Mouse (Mus musculus) neural tube, embryonic 14.5 days (tissue): ENCODE results near the gene Cdc42se2. TPM values are rescaled to one million over a fixed set of nuclear protein-coding genes. Genes with fewer than 3 reads are reported as not detected.

Experiments
- ATAC-seq: fragments of 200-750 bp; cut with Nextera tagmentation; 2 replicates; pipeline ENCODE4 v1.8.0; 2017; ENCODE audit warnings: low read depth, mild to moderate bottlenecking, moderate TSS enrichment, moderate library complexity
- H3K27ac ChIP-seq: fragments of 300-500 bp; sonication (generic); 2 replicates; pipeline ENCODE4 v1.5.1; 2014; ENCODE audit warnings: low read depth, mild to moderate bottlenecking, control low read depth, low read length, moderate library complexity, mixed read lengths
- H3K27me3 ChIP-seq: fragments of 300-500 bp; sonication (generic); 2 replicates; pipeline ENCODE4 v1.6.1; 2014; ENCODE audit warnings: low read length; ENCODE audit not compliant: control insufficient read depth, insufficient read depth
- H3K36me3 ChIP-seq: fragments of 300-500 bp; sonication (generic); 2 replicates; pipeline ENCODE4 v1.6.1; 2014; ENCODE audit warnings: low read length, mixed read lengths; ENCODE audit not compliant: control insufficient read depth, insufficient read depth
- H3K4me1 ChIP-seq: fragments of 300-500 bp; sonication (generic); 2 replicates; pipeline ENCODE4 v1.6.1; 2014; ENCODE audit warnings: low read length; ENCODE audit not compliant: control insufficient read depth, insufficient read depth
- H3K4me2 ChIP-seq: fragments of 300-500 bp; sonication (generic); 2 replicates; pipeline ENCODE4 v1.6.1; 2014; ENCODE audit warnings: mild to moderate bottlenecking, low read depth, low read length, control low read depth
- H3K4me3 ChIP-seq: fragments of 300-500 bp; sonication (generic); 2 replicates; pipeline ENCODE4 v1.5.1; 2014; ENCODE audit warnings: low read depth, low read length, control low read depth, mixed read lengths
- H3K9ac ChIP-seq: fragments of 300-500 bp; sonication (generic); replicated peaks from 2 replicates; pipeline ENCODE4 v1.6.1; 2014; ENCODE audit warnings: low read depth, mild to moderate bottlenecking, control low read depth, low read length, mixed read lengths
- H3K9me3 ChIP-seq: fragments of 300-500 bp; sonication (generic); 2 replicates; pipeline ENCODE4 v1.6.1; 2016; ENCODE audit warnings: low read length; ENCODE audit not compliant: control insufficient read depth
- WGBS: fragments of 180-500 bp; shearing (Covaris S2); extraction: QIAGEN DNeasy Blood & Tissue Kit; methylation state at CpG from one replicate; pipeline ENCODE4 v1.1.7; 2014; 5-methylcytosine and 5-hydroxymethylcytosine counted together
- polyA plus RNA-seq: library from polyadenylated mRNA; unstranded; fragments of >200 nt; fragmentation: Nextera tagmentation; extraction: Ambion mirVana; gene quantifications from 2 replicates; pipeline ENCODE4 v1.2.1, GENCODE M21; 2014

Cdc42se2 gene
- polyA plus RNA-seq, 1 experiment from 2014 or later: 152 TPM

DNA sequence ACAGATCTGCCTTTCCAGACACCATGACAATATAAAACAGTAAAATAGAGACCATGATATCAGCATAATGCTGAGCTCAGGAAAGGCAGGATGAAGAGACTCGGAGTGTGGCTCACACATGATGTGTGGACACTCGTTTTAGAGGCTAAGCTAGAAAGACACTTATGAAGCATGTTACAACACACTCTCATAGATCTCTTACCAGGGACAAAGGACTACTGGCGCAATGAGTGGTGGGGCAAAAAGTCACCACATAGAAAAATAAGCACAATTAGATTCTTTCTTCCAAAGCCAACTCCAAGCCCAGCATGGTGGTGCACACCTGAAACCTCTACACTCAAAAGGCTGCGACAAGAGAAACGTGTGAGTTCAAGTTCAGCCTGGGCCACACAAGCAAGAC lies 56.5 kb downstream of the Cdc42se2 start:
- H3K27ac ChIP-seq: no peak overlapping the region
- H3K4me2 ChIP-seq: no peak overlapping the region
- peaks cover 4% of the 10 kb centered on the region; the same call in 1 of the 2 replicates for H3K36me3 ChIP-seq
- H3K4me1 ChIP-seq: no peaks in the 10 kb centered on the region
- H3K27me3 ChIP-seq: no peaks in the 10 kb centered on the region
- WGBS: 93% methylated on average over 5 of the region's 5 CpGs
- no peak for ATAC-seq
- H3K9me3 ChIP-seq: no peaks in the 10 kb centered on the region
- H3K9ac ChIP-seq: no peak overlapping the region
- no peak overlapping the region for H3K4me3 ChIP-seq

- WGBS: 98% methylated on average over 3 of the region's 3 CpGs
- Histone ChIP-seq H3K36me3 (no peaks in the 10 kb centered on the region), H3K4me3 (no peak overlapping the region), H3K9me3 (no peaks in the 10 kb centered on the region), H3K4me2 (no peak overlapping the region), H3K9ac (no peak overlapping the region), H3K27ac (no peak overlapping the region), H3K27me3 (no peaks in the 10 kb centered on the region), H3K4me1 (no peaks in the 10 kb centered on the region)
- no peak for ATAC-seq
These were observed 58.2 kb downstream of the Cdc42se2 start for GRCm38 (mm10) chr11:54729311-54729710.

DNA sequence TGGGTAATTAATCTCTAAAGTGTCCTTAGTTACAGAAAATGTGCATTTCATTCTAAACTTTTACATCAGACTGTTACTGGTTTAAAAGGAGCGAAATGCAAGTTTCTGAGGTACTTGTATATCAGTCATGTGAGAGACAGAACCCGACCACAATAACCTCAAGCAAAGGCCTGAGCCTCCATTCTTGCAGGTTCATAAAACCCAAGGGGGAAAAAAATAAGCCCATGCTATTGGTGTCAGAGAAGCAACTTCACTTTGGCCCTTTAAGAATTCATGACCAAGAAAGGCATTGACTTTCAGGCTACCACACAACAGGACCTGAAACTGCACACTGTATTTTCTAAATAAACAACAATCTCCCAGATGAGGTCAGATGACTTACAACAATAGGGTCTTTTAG lies 59.1 kb downstream of the Cdc42se2 start:
- Histone ChIP-seq H3K9me3 (no peaks in the 10 kb centered on the region), H3K27ac (no peak overlapping the region), H3K4me3 (no peak overlapping the region), H3K9ac (no peak overlapping the region), H3K36me3 (no peaks in the 10 kb centered on the region), H3K4me1 (no peaks in the 10 kb centered on the region), H3K27me3 (no peaks in the 10 kb centered on the region), H3K4me2 (no peak overlapping the region)
- 72% methylated on average over 2 of the region's 2 CpGs for WGBS
- ATAC-seq: no peak

DNA sequence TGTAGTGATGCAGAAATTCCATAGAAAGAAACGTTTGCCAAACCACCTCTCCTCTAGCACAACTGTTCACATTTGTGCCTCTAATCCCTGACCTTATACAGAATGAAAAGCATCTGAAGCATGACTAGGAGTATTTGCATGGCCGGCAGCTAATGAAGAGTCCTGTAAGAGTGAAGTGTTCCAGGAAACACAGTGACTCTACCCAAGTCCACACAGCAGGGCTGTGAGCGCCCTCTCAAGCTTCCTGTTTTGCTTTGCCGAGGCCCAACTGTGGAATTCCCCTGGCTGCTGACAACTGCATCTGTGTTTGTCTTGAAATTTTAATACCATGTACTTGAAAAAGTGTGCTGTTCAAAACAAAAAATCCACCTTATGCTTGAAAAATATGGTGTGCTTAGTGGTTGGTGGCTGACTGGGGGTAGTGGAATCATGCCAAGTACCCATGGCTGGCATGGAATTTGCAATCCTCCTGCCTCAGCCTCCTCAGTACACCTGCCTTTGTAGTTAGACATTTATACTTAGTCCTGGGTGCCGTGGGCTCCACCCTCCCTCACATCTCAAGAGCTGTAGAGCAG lies 60.1 kb downstream of the Cdc42se2 start:
- no peak for ATAC-seq
- WGBS: 89% methylated on average over 5 of the region's 5 CpGs

DNA sequence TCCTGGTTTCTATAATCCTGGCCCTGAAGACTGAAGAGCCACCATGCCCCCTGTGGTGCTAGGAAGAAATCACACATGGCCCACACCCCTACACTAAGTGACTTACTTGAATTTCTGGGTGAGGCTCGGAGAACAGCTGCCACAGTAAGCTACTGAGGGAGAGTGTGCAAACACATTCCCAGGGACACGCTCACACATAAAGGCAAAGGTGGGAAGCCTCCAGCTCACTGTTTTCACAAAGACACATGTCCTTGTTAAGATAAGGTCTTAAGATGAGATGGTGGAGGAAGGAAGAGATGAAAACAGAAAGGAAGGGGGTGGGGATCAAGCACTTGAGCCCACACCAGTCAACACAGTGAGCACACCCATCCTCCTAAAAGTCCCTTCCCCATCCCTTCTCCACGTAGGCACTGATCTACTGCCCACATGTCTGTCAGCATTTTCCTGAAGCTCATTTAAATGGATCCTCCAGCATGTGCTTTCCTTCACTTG lies 60.9 kb downstream of the Cdc42se2 start:
- Histone ChIP-seq H3K9me3 (no peaks in the 10 kb centered on the region), H3K27ac (no peak overlapping the region), H3K4me1 (no peaks in the 10 kb centered on the region), H3K4me2 (no peak overlapping the region), H3K36me3 (peaks cover 9% of the 10 kb centered on the region; the same call in 1 of the 2 replicates), H3K27me3 (no peaks in the 10 kb centered on the region), H3K9ac (no peak overlapping the region), H3K4me3 (no peak overlapping the region)
- WGBS: 95% methylated on average over 3 of the region's 3 CpGs
- ATAC-seq: no peak

More for the DNA sequence above, 60.1 kb downstream of the Cdc42se2 start:
- H3K27me3 ChIP-seq: no peaks in the 10 kb centered on the region
- 0 out of 2 replicates have a peak, but pooled peaks cover 2% of the 10 kb centered on the region for H3K36me3 ChIP-seq
- H3K4me1 ChIP-seq: no peaks in the 10 kb centered on the region
- no peak overlapping the region for H3K27ac ChIP-seq
- no peak overlapping the region for H3K9ac ChIP-seq
- H3K4me2 ChIP-seq: no peak overlapping the region
- H3K9me3 ChIP-seq: no peaks in the 10 kb centered on the region
- no peak overlapping the region for H3K4me3 ChIP-seq

DNA sequence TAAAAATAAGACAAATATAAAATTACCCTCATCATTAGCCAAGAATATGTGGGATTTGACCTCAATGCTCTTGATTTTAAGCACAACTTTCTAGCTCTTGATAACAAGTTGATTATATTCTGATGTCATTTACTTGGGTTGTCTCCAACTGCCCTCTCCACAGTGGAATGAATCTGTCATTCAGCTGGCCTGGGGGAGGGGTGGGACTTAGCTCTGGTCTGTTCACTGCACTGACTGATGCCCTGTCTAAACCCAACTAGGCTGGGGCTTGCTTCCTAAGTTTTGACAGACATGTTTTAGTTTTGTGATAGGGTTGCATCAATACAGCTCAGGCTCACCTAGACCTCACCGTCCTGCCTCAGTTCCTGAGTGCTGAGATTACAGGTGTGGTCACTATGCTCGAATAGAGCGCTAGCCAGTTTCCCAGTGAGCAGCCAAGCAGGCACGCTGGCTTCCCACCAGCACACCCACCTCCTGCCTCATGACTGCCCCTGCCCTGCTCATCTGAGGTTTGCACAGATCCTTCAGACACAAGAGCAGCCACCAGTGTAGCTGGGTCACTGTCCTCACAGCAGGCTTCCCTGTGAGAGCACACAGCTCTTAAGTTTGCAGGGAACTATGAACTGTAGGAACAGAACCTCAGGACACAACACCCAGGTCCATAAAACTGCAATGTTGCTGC lies 63.0 kb downstream of the Cdc42se2 start:
- no peaks in the 10 kb centered on the region for H3K27me3 ChIP-seq
- H3K4me3 ChIP-seq: no peak overlapping the region
- H3K9me3 ChIP-seq: no peaks in the 10 kb centered on the region
- H3K4me2 ChIP-seq: no peak overlapping the region
- H3K27ac ChIP-seq: no peak overlapping the region
- peaks cover 10% of the 10 kb centered on the region; the same call in 1 of the 2 replicates for H3K36me3 ChIP-seq
- WGBS: 89% methylated on average over 4 of the region's 4 CpGs
- ATAC-seq: no peak
- no peaks in the 10 kb centered on the region for H3K4me1 ChIP-seq
- no peak overlapping the region for H3K9ac ChIP-seq

DNA sequence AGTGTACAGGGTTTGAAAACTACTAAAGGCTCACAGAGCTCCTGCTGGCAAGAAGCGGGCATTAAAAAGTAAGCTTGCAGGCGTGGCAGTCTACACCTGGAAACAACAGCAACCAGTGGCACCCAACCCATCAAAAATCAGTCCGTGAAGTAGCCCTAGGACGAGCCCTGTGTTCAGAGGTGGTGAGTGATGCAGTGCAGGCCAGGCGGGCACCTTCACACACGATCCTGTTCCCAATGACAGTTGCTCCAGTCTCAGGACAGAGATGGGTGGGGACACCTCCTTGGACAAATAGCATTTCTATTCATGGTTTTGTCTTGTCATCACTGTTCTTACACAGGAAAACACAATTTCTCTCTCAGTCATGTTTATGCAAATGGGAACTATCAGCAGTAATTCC lies 65.4 kb downstream of the Cdc42se2 start:
- H3K36me3 ChIP-seq: peaks cover 13% of the 10 kb centered on the region; the same call in 1 of the 2 replicates
- ATAC-seq: no peak
- 95% methylated on average over 6 of the region's 6 CpGs for WGBS
- no peak overlapping the region for H3K4me2 ChIP-seq
- H3K4me1 ChIP-seq: no peaks in the 10 kb centered on the region
- H3K4me3 ChIP-seq: no peak overlapping the region
- no peak overlapping the region for H3K9ac ChIP-seq
- no peak overlapping the region for H3K27ac ChIP-seq
- no peaks in the 10 kb centered on the region for H3K9me3 ChIP-seq
- H3K27me3 ChIP-seq: no peaks in the 10 kb centered on the region

GRCm38 (mm10) chr11:54718601-54719000 lies 68.9 kb downstream of the Cdc42se2 start:
- no peak overlapping the region for H3K27ac ChIP-seq
- no peaks in the 10 kb centered on the region for H3K9me3 ChIP-seq
- H3K36me3 ChIP-seq: peaks cover 13% of the 10 kb centered on the region; the same call in 1 of the 2 replicates
- no peak overlapping the region for H3K9ac ChIP-seq
- no peaks in the 10 kb centered on the region for H3K4me1 ChIP-seq
- ATAC-seq: no peak
- H3K4me3 ChIP-seq: no peak overlapping the region
- H3K27me3 ChIP-seq: no peaks in the 10 kb centered on the region
- WGBS: 95% methylated on average over 3 of the region's 3 CpGs
- no peak overlapping the region for H3K4me2 ChIP-seq

- H3K27ac ChIP-seq: no peak overlapping the region
- no peak overlapping the region for H3K4me3 ChIP-seq
- H3K9me3 ChIP-seq: no peaks in the 10 kb centered on the region
- no peaks in the 10 kb centered on the region for H3K27me3 ChIP-seq
- WGBS: 78% methylated on average over 3 of the region's 3 CpGs
- H3K9ac ChIP-seq: no peak overlapping the region
- no peak overlapping the region for H3K4me2 ChIP-seq
- no peaks in the 10 kb centered on the region for H3K4me1 ChIP-seq
- H3K36me3 ChIP-seq: peaks cover 13% of the 10 kb centered on the region; the same call in 1 of the 2 replicates
- ATAC-seq: no peak
These were observed 69.6 kb downstream of the Cdc42se2 start for GRCm38 (mm10) chr11:54717893-54718292.
